Mouse (Mus musculus): ENCODE results near the gene Gxylt1. TPM values are rescaled to one million over a fixed set of nuclear protein-coding genes. Genes with fewer than 3 reads are reported as not detected.
"Not testable (repeated sequence)": the region's sequence is repeated elsewhere in the genome, so short reads cannot be mapped to it uniquely, and the experiment has no call there.

Gxylt1 gene
- polyA plus RNA-seq, 1 experiment from 2014 or later, result 7.0 TPM

- no peak overlapping the region for H3K4me2 ChIP-seq
- H3K27me3 ChIP-seq, result no peaks in the 10 kb centered on the region
- WGBS, result 89% methylated on average over 5 of the region's 5 CpGs
- ATAC-seq (ENCODE audit: low read depth), result no peak
- H3K9me3 ChIP-seq, result no peaks in the 10 kb centered on the region
- H3K36me3 ChIP-seq, result peaks cover 22% of the 10 kb centered on the region
- H3K27ac ChIP-seq (replicated peaks), result no peak overlapping the region
- H3K4me1 ChIP-seq (replicated peaks), result peaks cover 6% of the 10 kb centered on the region; the same call in 1 of the 2 replicates
- H3K4me3 ChIP-seq, result no peak overlapping the region
- no peak overlapping the region for H3K9ac ChIP-seq
Measured at GRCm38 (mm10) chr15:93262274-93262673, 12.7 kb downstream of the Gxylt1 start.

- H3K4me2 ChIP-seq, result no peak overlapping the region
- H3K27me3 ChIP-seq, result no peaks in the 10 kb centered on the region
- H3K9ac ChIP-seq, result no peak overlapping the region
- H3K4me3 ChIP-seq, result no peak overlapping the region
- no peak overlapping the region for H3K27ac ChIP-seq (replicated peaks)
- no peaks in the 10 kb centered on the region for H3K9me3 ChIP-seq
- no peak for ATAC-seq (ENCODE audit: low read depth)
- H3K4me1 ChIP-seq (replicated peaks), result no peaks in the 10 kb centered on the region
- WGBS, result 65% methylated on average over 8 of the region's 8 CpGs
- H3K36me3 ChIP-seq, result peaks cover 40% of the 10 kb centered on the region
Measured at GRCm38 (mm10) chr15:93259933-93260332, 15.0 kb downstream of the Gxylt1 start.

DNA sequence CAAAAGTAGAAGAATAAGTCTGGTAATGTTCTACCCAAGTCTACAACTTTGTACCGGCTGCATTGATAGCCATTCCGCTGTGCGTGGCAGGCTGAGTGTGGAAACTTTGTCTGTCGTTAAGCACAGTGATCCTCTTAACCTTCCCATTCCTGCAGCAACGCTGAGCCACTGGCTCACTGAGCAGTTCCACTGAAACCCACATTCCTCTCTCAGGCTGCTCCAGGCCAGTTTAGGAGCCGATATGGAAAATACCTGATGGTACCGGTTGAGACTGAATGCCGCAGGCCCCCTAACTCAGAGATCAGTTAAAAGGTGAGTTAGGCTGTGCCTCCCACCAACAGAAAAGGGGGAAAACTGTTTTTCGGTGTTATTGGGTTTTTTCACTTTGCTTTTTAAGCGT lies 19.7 kb downstream of the Gxylt1 start:
- no peak overlapping the region for H3K27ac ChIP-seq (replicated peaks)
- 82% methylated on average over 10 of the region's 10 CpGs for WGBS
- no peaks in the 10 kb centered on the region for H3K9me3 ChIP-seq
- H3K4me1 ChIP-seq (replicated peaks), result 0 out of 2 replicates have a peak, but pooled peaks cover 4% of the 10 kb centered on the region
- H3K27me3 ChIP-seq, result no peaks in the 10 kb centered on the region
- H3K9ac ChIP-seq, result no peak overlapping the region
- H3K36me3 ChIP-seq, result peaks cover 45% of the 10 kb centered on the region
- ATAC-seq (ENCODE audit: low read depth), result no peak
- no peak overlapping the region for H3K4me2 ChIP-seq
- no peak overlapping the region for H3K4me3 ChIP-seq

DNA sequence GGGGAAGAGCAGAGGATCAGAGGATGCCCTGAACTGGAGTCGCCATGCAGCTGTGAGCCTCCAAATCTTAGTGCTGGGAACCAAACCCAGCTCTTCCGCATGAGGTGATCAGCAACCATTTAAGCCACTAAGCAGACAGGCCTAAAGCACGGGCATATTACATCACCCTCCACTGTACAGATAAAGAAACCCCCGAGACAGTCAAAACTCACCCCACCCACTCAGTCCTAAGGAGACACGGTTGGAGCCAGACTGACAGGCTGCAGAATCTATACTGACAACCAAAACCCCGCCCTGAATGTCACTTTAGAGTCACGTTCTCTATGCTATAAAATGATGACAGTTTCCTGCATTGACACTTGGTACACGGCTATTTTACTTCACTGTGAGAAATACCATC lies 21.8 kb downstream of the Gxylt1 start:
- ATAC-seq (ENCODE audit: low read depth), result no peak
- H3K9ac ChIP-seq, result no peak overlapping the region
- H3K4me1 ChIP-seq (replicated peaks), result 0 out of 2 replicates have a peak, but pooled peaks cover 4% of the 10 kb centered on the region
- H3K4me2 ChIP-seq, result no peak overlapping the region
- no peak overlapping the region for H3K4me3 ChIP-seq
- H3K27ac ChIP-seq (replicated peaks), result no peak overlapping the region
- 90% methylated on average over 8 of the region's 8 CpGs for WGBS
- H3K36me3 ChIP-seq, result peaks cover 46% of the 10 kb centered on the region
- H3K27me3 ChIP-seq, result no peaks in the 10 kb centered on the region
- no peaks in the 10 kb centered on the region for H3K9me3 ChIP-seq

DNA sequence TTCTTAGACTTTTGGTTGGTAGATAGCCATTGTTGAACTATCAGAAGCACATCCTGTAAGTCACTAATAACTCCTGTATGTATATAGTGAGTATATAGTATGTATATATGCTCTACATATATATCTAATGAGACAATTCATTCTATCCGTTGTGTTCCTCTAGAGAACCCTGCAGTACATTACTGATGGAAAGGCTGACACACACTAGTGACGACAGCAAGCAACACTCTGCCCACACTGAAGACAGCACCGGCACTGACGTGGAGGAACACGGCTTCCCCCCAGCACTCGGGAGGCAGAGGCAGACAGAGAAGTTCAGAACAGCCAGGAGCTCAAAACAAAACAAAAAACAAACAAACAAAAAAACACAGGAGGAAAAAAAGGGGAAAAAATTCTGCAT lies 22.6 kb downstream of the Gxylt1 start:
- ATAC-seq (ENCODE audit: low read depth), result no peak
- 0 out of 2 replicates have a peak, but pooled peaks cover 4% of the 10 kb centered on the region for H3K4me1 ChIP-seq (replicated peaks)

GRCm38 (mm10) chr15:93251553-93252250 lies 23.3 kb downstream of the Gxylt1 start:
- Histone ChIP-seq H3K27me3 (no peaks in the 10 kb centered on the region), H3K4me1 (replicated peaks) (0 out of 2 replicates have a peak, but pooled peaks cover 4% of the 10 kb centered on the region), H3K27ac (replicated peaks) (no peak overlapping the region), H3K4me2 (no peak overlapping the region), H3K9ac (no peak overlapping the region), H3K36me3 (peaks cover 40% of the 10 kb centered on the region), H3K9me3 (no peaks in the 10 kb centered on the region), H3K4me3 (no peak overlapping the region)
- WGBS, result 48% methylated on average over 13 of the region's 13 CpGs
- no peak for ATAC-seq (ENCODE audit: low read depth)

More for the DNA sequence above, 22.6 kb downstream of the Gxylt1 start:
- no peak overlapping the region for H3K4me3 ChIP-seq
- H3K9ac ChIP-seq, result no peak overlapping the region
- WGBS, result 83% methylated on average over 6 of the region's 6 CpGs
- H3K4me2 ChIP-seq, result no peak overlapping the region
- H3K27ac ChIP-seq (replicated peaks), result no peak overlapping the region
- peaks cover 40% of the 10 kb centered on the region for H3K36me3 ChIP-seq
- H3K27me3 ChIP-seq, result no peaks in the 10 kb centered on the region
- no peaks in the 10 kb centered on the region for H3K9me3 ChIP-seq

DNA sequence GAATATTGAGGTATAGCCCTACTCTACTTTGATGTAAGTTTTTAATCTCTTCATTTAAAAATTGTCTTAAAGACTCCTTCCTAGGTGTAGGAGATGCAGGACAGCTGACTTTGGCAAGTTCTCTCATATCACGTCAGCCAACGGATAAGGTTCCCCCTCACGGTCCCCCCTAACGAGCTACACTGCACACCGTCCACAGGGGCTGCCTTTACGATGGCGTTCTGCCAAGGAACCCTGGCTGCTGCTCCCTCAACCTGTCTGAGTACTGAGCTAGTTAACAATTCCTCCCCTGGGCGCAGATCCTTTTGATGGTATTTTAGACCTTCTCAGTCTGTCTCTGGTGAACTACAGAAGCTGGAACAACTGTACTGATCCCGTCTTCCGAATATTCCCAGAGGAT lies 31.8 kb downstream of the Gxylt1 start:
- WGBS, result 87% methylated on average over 10 of the region's 10 CpGs

DNA sequence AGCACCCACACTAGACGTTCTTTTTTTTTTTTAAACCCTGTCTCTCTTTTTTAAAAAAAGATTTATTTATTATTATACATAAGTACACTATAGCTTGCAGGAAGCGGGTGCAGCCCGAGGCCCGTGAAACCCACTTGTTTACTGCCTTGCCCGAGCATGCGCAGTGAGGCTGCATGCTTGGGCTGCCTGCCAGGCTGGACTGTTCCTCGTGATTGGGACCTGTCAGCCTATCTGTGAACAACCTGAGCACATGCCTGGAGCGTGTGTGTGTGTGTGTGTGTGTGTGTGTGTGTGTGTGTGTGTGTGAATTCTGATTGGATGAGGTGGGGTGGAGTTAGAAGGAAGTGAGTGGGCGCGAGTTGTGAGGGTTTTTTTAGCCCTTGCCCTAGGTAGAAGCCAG lies 38.5 kb downstream of the Gxylt1 start:
- H3K36me3 ChIP-seq, result peaks cover 26% of the 10 kb centered on the region
- not testable (repeated sequence) for H3K4me1 ChIP-seq (replicated peaks); H3K4me2 ChIP-seq; H3K9me3 ChIP-seq; H3K27ac ChIP-seq (replicated peaks); ATAC-seq (ENCODE audit: low read depth); H3K9ac ChIP-seq; H3K4me3 ChIP-seq; H3K27me3 ChIP-seq
- WGBS, result 96% methylated on average over 10 of the region's 10 CpGs

More for the DNA sequence above, 31.8 kb downstream of the Gxylt1 start:
- no peak overlapping the region for H3K27ac ChIP-seq (replicated peaks)
- H3K27me3 ChIP-seq, result no peaks in the 10 kb centered on the region
- H3K4me3 ChIP-seq, result no peak overlapping the region
- peaks cover 55% of the 10 kb centered on the region for H3K36me3 ChIP-seq
- ATAC-seq (ENCODE audit: low read depth), result no peak
- no peaks in the 10 kb centered on the region; the same call in 1 of the 2 replicates for H3K9me3 ChIP-seq
- no peak overlapping the region for H3K9ac ChIP-seq
- no peak overlapping the region for H3K4me2 ChIP-seq
- no peaks in the 10 kb centered on the region for H3K4me1 ChIP-seq (replicated peaks)

GRCm38 (mm10) chr15:93229028-93229427 lies 46.0 kb downstream of the Gxylt1 start:
- Histone ChIP-seq H3K4me1 (replicated peaks) (peaks cover 22% of the 10 kb centered on the region), H3K27ac (replicated peaks) (no peak overlapping the region), H3K9ac (no peak overlapping the region), H3K36me3 (no peaks in the 10 kb centered on the region), H3K27me3 (no peaks in the 10 kb centered on the region), H3K4me3 (no peak overlapping the region), H3K4me2 (no peak overlapping the region), H3K9me3 (0 out of 2 replicates have a peak, but pooled peaks cover 8% of the 10 kb centered on the region)
- WGBS, result 80% methylated on average over 11 of the region's 11 CpGs
- ATAC-seq (ENCODE audit: low read depth), result no peak

DNA sequence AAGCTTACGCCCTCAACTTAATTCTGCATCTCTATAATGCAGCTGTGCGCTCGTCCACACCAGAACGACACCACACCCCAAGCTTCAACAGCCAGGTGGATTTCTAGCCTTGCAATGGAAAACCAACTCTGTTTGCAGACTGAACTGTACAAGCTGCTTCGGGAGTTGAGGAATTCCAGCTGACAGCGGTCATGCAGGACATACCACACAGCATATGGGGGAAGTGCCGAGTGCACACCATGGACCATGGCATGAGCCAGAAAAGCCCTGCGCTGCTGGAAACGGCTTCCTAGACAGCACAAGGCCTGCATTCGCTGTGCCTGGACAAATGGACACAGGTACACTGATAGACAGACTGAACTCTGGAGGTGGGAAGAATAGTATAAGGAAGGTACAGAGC lies 46.6 kb downstream of the Gxylt1 start:
- Histone ChIP-seq H3K27me3 (no peaks in the 10 kb centered on the region), H3K4me1 (replicated peaks) (peaks cover 22% of the 10 kb centered on the region), H3K9ac (no peak overlapping the region), H3K4me3 (no peak overlapping the region), H3K27ac (replicated peaks) (no peak overlapping the region), H3K4me2 (no peak overlapping the region), H3K36me3 (no peaks in the 10 kb centered on the region), H3K9me3 (0 out of 2 replicates have a peak, but pooled peaks cover 2% of the 10 kb centered on the region)
- peak; percentile 41; the same call in 1 of the 2 replicates for ATAC-seq (ENCODE audit: low read depth)
- WGBS, result 91% methylated on average over 10 of the region's 10 CpGs

DNA sequence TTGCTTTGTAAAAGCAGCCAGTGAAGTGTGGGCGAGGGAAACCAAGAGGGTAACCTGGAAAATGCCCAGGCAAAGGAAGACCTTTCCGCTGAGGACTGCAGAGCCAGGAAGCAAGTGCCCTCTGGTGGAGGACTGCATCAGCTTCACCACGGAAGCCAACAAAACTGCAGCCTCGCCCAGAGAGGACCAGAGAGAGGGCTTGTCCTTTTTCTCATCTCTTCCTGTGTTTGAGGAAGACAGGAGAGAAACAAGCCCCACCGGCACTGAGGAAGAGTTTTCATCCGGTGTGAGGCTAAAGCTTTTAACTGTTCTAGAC lies 47.3 kb downstream of the Gxylt1 start:
- H3K4me2 ChIP-seq, result no peak overlapping the region
- no peaks in the 10 kb centered on the region for H3K36me3 ChIP-seq
- H3K9me3 ChIP-seq, result no peaks in the 10 kb centered on the region
- H3K9ac ChIP-seq, result no peak overlapping the region
- ATAC-seq (ENCODE audit: low read depth), result peak; percentile 66
- H3K27me3 ChIP-seq, result no peaks in the 10 kb centered on the region
- no peak overlapping the region for H3K4me3 ChIP-seq
- H3K27ac ChIP-seq (replicated peaks), result peak overlapping the region; percentile 62
- H3K4me1 ChIP-seq (replicated peaks), result peaks cover 22% of the 10 kb centered on the region
- WGBS, result 29% methylated on average over 6 of the region's 6 CpGs

DNA sequence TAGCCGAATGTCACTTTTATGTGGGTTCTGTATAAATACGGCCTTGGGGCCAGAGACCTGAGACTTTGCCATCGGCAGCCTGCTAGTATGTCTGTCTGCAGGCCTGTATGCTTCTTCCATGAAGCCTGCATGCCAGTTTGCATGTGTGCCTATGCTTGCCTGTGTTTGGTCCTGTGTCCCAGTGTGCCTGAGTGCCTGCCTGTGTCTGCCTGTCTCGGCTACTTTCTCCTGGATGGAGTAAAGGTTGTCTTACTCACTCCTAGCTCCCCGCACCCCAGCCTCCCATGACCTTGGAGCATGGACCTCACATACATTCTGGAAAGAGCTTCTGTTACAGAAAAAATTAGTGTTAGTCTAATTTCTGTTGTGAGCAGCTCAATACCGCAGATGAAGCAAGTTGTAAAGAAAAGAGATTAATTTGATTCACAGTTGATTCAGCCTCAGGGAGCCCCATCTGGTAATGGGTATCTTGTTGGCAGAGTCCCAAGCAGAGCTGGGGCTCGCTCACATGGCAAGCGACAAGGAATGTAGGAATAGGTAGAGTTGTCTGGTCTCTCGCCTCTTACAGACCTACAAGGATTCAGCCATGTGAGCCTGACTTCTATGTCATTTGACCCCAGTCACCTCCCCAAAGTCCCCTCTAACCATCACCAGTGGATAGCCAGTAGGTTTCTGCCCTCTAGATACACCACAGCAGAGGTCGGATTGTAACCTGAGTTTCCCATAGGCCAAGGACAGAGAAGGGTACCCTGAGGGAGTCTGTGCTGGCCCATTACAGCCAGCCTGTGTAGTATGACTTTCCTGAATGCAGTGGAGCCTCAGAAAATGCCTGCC lies 47.8 kb downstream of the Gxylt1 start:
- Histone ChIP-seq H3K4me2 (no peak overlapping the region), H3K9ac (no peak overlapping the region), H3K27ac (replicated peaks) (peak overlapping the region; percentile 62), H3K36me3 (no peaks in the 10 kb centered on the region), H3K4me1 (replicated peaks) (peaks cover 22% of the 10 kb centered on the region), H3K9me3 (no peaks in the 10 kb centered on the region), H3K27me3 (no peaks in the 10 kb centered on the region), H3K4me3 (no peak overlapping the region)
- 67% methylated on average over 10 of the region's 10 CpGs for WGBS
- ATAC-seq (ENCODE audit: low read depth), result peak; percentile 52

All from neural tube, embryonic 13.5 days (tissue).